ENCODE assay signal across 29 mouse cellular contexts in the genomic region with DNA sequence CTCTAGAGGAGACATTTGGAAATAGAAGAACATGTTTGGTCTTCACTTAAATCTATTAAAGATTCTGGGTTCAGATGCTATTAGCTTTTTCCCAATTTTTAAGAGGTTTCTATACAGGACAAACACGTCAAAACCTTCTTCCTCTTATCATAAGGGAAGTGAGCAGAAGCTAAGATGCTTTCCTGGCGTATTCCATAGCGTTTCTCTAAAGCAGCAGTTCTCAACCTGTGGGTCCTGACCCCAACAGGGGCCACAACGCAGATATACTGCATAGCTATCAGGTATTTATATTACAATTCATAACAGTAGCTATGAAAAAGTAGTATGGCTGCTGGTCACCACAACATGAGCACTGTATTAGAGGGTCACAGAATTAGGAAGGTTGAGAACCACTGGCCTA. TPM values are rescaled to one million over a fixed set of nuclear protein-coding genes. Genes with fewer than 3 reads are reported as not detected.
"Had no signal": no experiment of that assay in that cellular context is flagged by ENCODE, and none has a peak within 500 bp of the region (broad histone marks: within the 10 kb centered on the region; RNA-seq: fewer than 3 reads in every experiment).

No protein-coding gene starts in this region.

- H3K36me3 ChIP-seq: intestine, embryonic 15.5 days; limb, embryonic 12.5 days; limb, embryonic 15.5 days; liver, embryonic 12.5 days; liver, embryonic 15.5 days; midbrain, embryonic 12.5 days; midbrain, embryonic 15.5 days; neural tube, embryonic 13.5 days had no signal

- H3K4me1 ChIP-seq: intestine, embryonic 15.5 days; limb, embryonic 15.5 days; liver, embryonic 12.5 days; liver, embryonic 15.5 days; midbrain, embryonic 12.5 days; midbrain, embryonic 15.5 days; neural tube, embryonic 13.5 days had no signal

- ATAC-seq: intestine, embryonic 15.5 days; liver, embryonic 12.5 days; midbrain, embryonic 15.5 days had no signal

- H3K27me3 ChIP-seq: intestine, embryonic 15.5 days; limb, embryonic 12.5 days; limb, embryonic 15.5 days; liver, embryonic 12.5 days; liver, embryonic 15.5 days; midbrain, embryonic 12.5 days; midbrain, embryonic 15.5 days; neural tube, embryonic 13.5 days had no signal

- H3K9ac ChIP-seq: intestine, embryonic 15.5 days; limb, embryonic 12.5 days; limb, embryonic 15.5 days; liver, embryonic 12.5 days; liver, embryonic 15.5 days; midbrain, embryonic 12.5 days; midbrain, embryonic 15.5 days; neural tube, embryonic 13.5 days had no signal

- H3K27ac ChIP-seq: intestine, embryonic 15.5 days; limb, embryonic 12.5 days; limb, embryonic 15.5 days; liver, embryonic 12.5 days; liver, embryonic 15.5 days; midbrain, embryonic 12.5 days; midbrain, embryonic 15.5 days; neural tube, embryonic 13.5 days had no signal

- H3K9me3 ChIP-seq: intestine, embryonic 15.5 days; limb, embryonic 12.5 days; limb, embryonic 15.5 days; liver, embryonic 12.5 days; midbrain, embryonic 12.5 days; midbrain, embryonic 15.5 days; neural tube, embryonic 13.5 days had no signal

- H3K4me3 ChIP-seq: intestine, embryonic 15.5 days; limb, embryonic 12.5 days; limb, embryonic 15.5 days; liver, embryonic 12.5 days; liver, embryonic 15.5 days; midbrain, embryonic 12.5 days; midbrain, embryonic 15.5 days; neural tube, embryonic 13.5 days had no signal

- H3K4me2 ChIP-seq: intestine, embryonic 15.5 days; limb, embryonic 12.5 days; limb, embryonic 15.5 days; liver, embryonic 12.5 days; liver, embryonic 15.5 days; midbrain, embryonic 12.5 days; midbrain, embryonic 15.5 days; neural tube, embryonic 13.5 days had no signal

- DNase-seq: kidney, adult 11 months; kidney, adult 9 months; kidney, postnatal 14 days; kidney, postnatal 4 days; left cerebral cortex, postnatal 4 days; lung, adult 2 months; lung, postnatal 14 days; lung, postnatal 4 days; thymus, adult 18-20 months; thymus, postnatal 36 days had no signal

RNA-seq across cellular contexts. Expression of gene Gm5426, which starts 27.4 kb away (rescaled TPM):
- total RNA-seq: layer of hippocampus, adult 18-20 months; layer of hippocampus, postnatal 14 days; left cerebral cortex, postnatal 14 days; left cerebral cortex, postnatal 4 days; megakaryocyte-erythroid progenitor cell, adult 5-6 weeks had no signal
- polyA plus RNA-seq: intestine, embryonic 15.5 days; kidney, embryonic 16.5 days; limb, embryonic 12.5 days; limb, embryonic 15.5 days; liver, embryonic 12.5 days; liver, embryonic 15.5 days; lung, adult 2 months; lung, embryonic 16.5 days; midbrain, embryonic 12.5 days; midbrain, embryonic 15.5 days; neural tube, embryonic 13.5 days; small intestine, adult 2 months; spleen, adult 2 months; stomach, embryonic 16.5 days; testis, adult 2 months; urinary bladder, adult 2 months had no signal
